ENCODE assay signal across 9 mouse cellular contexts in the genomic region with DNA sequence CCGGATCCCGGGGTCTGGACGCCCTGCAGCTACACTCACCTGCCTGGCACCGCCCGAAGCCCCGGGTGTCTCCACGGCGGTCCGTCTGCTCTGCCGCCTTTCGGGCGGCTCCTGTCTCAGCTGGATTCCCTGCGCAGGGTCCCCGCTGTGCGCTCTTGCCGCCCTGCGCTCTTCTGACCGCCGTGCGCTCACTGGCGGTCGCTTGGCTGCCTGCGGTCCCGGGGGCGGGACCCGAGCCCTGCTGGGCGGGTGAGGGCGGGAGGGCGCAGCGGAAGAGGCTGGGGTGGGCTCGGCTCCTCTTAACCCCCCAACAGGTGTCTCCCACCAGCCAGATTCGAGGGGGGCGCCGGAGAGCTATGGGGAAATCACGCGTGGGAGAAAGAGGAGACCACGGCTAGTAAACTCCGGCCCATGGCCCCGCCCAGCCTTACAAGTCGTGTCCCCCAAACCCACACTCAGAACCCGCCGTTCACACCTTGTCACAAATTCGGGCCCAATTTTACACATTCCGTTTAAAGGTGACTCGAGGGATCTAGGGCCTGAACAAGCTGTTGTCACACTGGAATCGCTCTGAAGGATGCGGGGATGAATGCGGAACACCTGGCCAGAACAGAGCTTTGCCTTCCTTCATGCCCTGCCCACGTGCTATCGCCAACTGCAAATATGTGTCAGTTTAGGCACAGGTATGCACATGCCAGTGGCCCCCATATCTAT. TPM values are rescaled to one million over a fixed set of nuclear protein-coding genes. Genes with fewer than 3 reads are reported as not detected.
DNase-seq lines count a peak whose midpoint lies in the region; ATAC-seq and TF ChIP-seq lines count a peak whose summit lies in the region.
"Had no signal": no experiment of that assay in that cellular context is flagged by ENCODE, and none has a peak within 500 bp of the region (broad histone marks: within the 10 kb centered on the region; RNA-seq: fewer than 3 reads in every experiment).

A gene (minus strand): TSS at position 91 of the 714 bp plus-strand sequence.

- H3K27me3 ChIP-seq in forebrain, postnatal 0 days (ENCODE audit: insufficient read depth, low read length) = peaks cover 34% of the 10 kb centered on the region
- H3K27me3 ChIP-seq in megakaryocyte, embryonic 14.5 days (replicated peaks) = peaks cover 85% of the 10 kb centered on the region

- DNase-seq in embryo, embryonic 10 days (ENCODE audit: low spot score) = peak; percentile 49
- DNase-seq in embryo, embryonic 9.5 days (ENCODE audit: extremely low spot score) = no peak
- no peak for DNase-seq in forebrain, postnatal 0 days
- peak; percentile 50 for DNase-seq in thymus, postnatal 0 days (ENCODE audit: low spot score)
- DNase-seq in cerebellum, adult 11 months = no peak
- no peak for DNase-seq in left cerebral cortex, adult 11 months (ENCODE audit: low spot score)

- H3K4me2 ChIP-seq in forebrain, postnatal 0 days (ENCODE audit: low read depth) = peak within 1 kb of the TSS; percentile 69

- 2% methylated on average over 49 of the region's 50 CpGs for WGBS in forebrain, postnatal 0 days

- peak within 1 kb of the TSS; percentile 43 for H3K9ac ChIP-seq in forebrain, postnatal 0 days

- TF ChIP-seq CTCF in forebrain, postnatal 0 days (IDR thresholded peaks at IDR 0.05; ENCODE audit: low read depth) = no peak; the same call in 1 of the 2 replicates

- H3K27ac ChIP-seq in forebrain, postnatal 0 days (ENCODE audit: low read depth, low read length) = no peak within 1 kb of the TSS
- H3K27ac ChIP-seq: macrophage had no signal

- H3K36me3 ChIP-seq in forebrain, postnatal 0 days (ENCODE audit: insufficient read depth) = no peaks in the 10 kb centered on the region
- H3K36me3 ChIP-seq in megakaryocyte, embryonic 14.5 days (replicated peaks; ENCODE audit: low read length) = no peaks in the 10 kb centered on the region

- no peaks in the 10 kb centered on the region; the same call in 1 of the 2 replicates for H3K4me1 ChIP-seq in forebrain, postnatal 0 days (ENCODE audit: insufficient read depth)
- H3K4me1 ChIP-seq in megakaryocyte, embryonic 14.5 days = peaks cover 24% of the 10 kb centered on the region

- no peaks in the 10 kb centered on the region for H3K9me3 ChIP-seq in forebrain, postnatal 0 days (ENCODE audit: low read length)
- peaks cover 13% of the 10 kb centered on the region for H3K9me3 ChIP-seq in megakaryocyte, embryonic 14.5 days

- peak; percentile 56 for ATAC-seq in CD4-positive, CD25-positive, alpha-beta regulatory T cell, adult 4 months
- no peak for ATAC-seq in forebrain, postnatal 0 days

- peak within 1 kb of the TSS; percentile 36 for H3K4me3 ChIP-seq in forebrain, postnatal 0 days (ENCODE audit: low read depth, low read length)
- peak within 1 kb of the TSS; percentile 82 for H3K4me3 ChIP-seq in megakaryocyte, embryonic 14.5 days (replicated peaks)

RNA-seq across cellular contexts. Expression of the gene that starts here (rescaled TPM):
- polyA plus RNA-seq in CD4-positive, CD25-positive, alpha-beta regulatory T cell, adult 4 months (2017; shearing (Covaris generic)) = not detected
- total RNA-seq in forebrain, postnatal 0 days (2014; rRNA removed) = not detected in 2 replicates
- 0.14 and 0.15 TPM in 2 replicates for polyA plus RNA-seq in forebrain, postnatal 0 days (2015; fragmentation: Nextera tagmentation; extraction: Ambion mirVana)
- polyA plus RNA-seq in megakaryocyte, embryonic 14.5 days (2012; ENCODE audit: insufficient read depth, low replicate concordance) = not detected in 2 replicates
- 0.06 TPM in 1 of 2 replicates, not detected in the other for polyA plus RNA-seq in thymus, postnatal 0 days (2015; fragmentation: Nextera tagmentation; extraction: Ambion mirVana)
- polyA plus RNA-seq: macrophage had no signal

Comparison
In these comparisons a context has a peak if more than half of its experiments do, and no peak if none do; other contexts are left out.
1. Peak in ATAC-seq in CD4-positive, CD25-positive, alpha-beta regulatory T cell, adult 4 months; RNA of the gene not detected or under 1 TPM.
2. Peak in DNase-seq in thymus, postnatal 0 days; RNA of the gene not detected or under 1 TPM.